Mouse (Mus musculus): ENCODE data around the gene Olfr1131.
"Not testable (repeated sequence)": the region's sequence is repeated elsewhere in the genome, so short reads cannot be mapped to it uniquely, and the experiment has no call there.

The Olfr1131 gene

GRCm38 (mm10) chr2:87626804-87627203 is at the start of gene Olfr1131:
TSS of gene Olfr1131 (plus strand) at chr2:87627104.
- no peak for DNase-seq

DNA sequence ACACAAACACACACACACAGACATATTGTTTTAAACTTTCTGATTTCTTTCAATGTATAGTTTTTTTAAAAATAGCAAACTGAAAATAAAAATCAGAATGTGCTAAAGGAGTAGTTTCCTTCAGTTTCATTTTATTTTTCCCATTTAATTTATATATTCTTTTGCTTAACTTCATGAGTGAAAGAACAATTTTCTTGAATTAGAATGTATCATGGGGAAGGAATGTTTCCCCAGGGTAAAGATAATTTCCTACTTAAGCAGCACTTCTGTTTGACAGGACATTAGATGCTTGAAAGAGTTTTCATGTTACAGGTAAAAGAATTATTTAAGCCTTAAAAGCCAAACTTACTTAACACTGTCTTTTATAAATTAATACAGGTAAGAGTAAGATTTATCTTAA is 21.0 kb upstream of the Olfr1131 start, which contains the start of gene Olfr1130:
Gene Olfr1130 (plus strand): TSS at position 301 of the 400 bp plus-strand sequence.
- not testable (repeated sequence) for DNase-seq

- DNase-seq: no peak
Measured at GRCm38 (mm10) chr2:87637435-87637834, 10.5 kb downstream of the Olfr1131 start, which contains the start of gene Olfr1132. TSS of gene Olfr1132 (minus strand) at chr2:87637535.

- no peak for DNase-seq
Measured at GRCm38 (mm10) chr2:87642441-87642840, 15.5 kb downstream of the Olfr1131 start.

DNA sequence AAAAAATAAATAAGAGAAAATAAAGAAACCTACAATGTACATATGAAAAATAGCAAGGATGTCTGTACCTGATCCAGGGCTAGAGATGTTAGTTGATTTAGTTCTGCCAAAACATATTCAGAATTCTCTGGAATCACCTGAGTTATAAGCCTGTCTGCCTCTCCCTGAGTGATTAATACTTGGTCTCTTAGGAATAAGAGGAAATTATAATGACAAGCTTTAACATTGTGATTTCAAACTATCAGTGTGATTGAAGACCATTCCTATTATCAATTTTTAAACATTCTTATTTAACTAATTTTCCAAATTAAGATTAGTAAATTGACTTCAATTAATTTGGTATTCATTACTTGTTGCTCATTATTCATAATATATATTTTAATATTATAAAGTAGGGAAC is 20.4 kb downstream of the Olfr1131 start, which contains the start of gene Olfr1133:
Gene Olfr1133 (minus strand): TSS at position 101 of the 400 bp plus-strand sequence.
- DNase-seq: no peak

DNA sequence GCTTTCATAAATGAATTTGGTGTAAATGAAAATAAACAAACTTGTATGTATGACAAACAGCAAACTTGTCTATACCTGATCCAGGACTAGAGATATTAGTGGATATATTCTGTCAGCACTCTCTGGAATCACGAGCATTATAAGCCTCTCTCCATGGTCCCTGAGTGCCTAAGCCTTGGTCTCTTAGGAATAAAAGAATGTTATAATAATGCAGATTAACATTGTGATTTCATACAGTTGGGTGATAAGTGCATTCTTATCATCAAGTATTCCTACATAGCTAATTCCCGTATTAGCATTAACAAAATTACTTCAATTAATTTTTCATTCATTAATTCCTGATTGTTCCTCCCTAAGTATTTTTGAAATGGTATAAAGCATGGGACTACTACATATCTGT is 31.5 kb downstream of the Olfr1131 start, which contains the start of gene Olfr1134:
Gene Olfr1134 (minus strand): TSS at position 101 of the 400 bp plus-strand sequence.
- no peak for DNase-seq

DNA sequence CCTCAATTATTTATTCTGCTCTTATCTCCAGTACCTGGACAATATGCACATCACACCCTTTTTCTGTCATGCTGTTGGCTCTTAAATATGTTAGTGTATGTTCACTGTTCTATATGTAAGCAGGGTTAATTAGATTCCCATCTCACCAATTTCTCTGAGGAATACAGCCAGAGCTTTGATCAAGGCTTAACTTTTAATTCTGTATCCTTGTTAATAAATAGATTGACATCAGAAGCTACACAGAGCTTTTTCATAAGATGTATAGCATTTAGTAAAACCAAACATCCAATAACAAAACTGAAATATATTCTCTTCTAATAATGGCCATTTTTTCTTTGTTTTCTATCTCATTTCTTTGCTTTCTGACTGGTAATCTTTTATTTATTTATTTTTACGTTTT is 46.7 kb downstream of the Olfr1131 start, which contains the start of gene Olfr1135:
Gene Olfr1135 (minus strand): TSS at position 101 of the 400 bp plus-strand sequence.
- no peak for DNase-seq
